Mouse (Mus musculus): Measurements from ENCODE around the gene Nlrp1b. TPM values are rescaled to one million over a fixed set of nuclear protein-coding genes. Genes with fewer than 3 reads are reported as not detected.

Gene Nlrp1b
- 0.09 TPM in 1 of 2 replicates, not detected in the other for polyA plus RNA-seq (2016; fragmentation: Nextera tagmentation; extraction: Ambion mirVana)

GRCm38 (mm10) chr11:71230684-71231480 lies at the start of gene Nlrp1b:
Gene Nlrp1b (minus strand): TSS chr11:71230733.
- Histone ChIP-seq H3K9me3 (no peaks in the 10 kb centered on the region), H3K4me1 (no peaks in the 10 kb centered on the region), H3K27ac (no peak within 1 kb of the TSS), H3K4me2 (replicated peaks) (no peak within 1 kb of the TSS), H3K27me3 (no peaks in the 10 kb centered on the region), H3K9ac (no peak within 1 kb of the TSS), H3K36me3 (no peaks in the 10 kb centered on the region), H3K4me3 (no peak within 1 kb of the TSS)
- WGBS: 67% methylated on average over 2 of the region's 2 CpGs
- no peak for ATAC-seq (ENCODE audit: insufficient number of reproducible peaks, insufficient read depth, low FRiP score, low TSS enrichment)

GRCm38 (mm10) chr11:71261036-71261435 lies 30.5 kb upstream of the Nlrp1b start:
- WGBS: 62% methylated on average over 3 of the region's 3 CpGs
- no peaks in the 10 kb centered on the region for H3K4me1 ChIP-seq
- H3K9ac ChIP-seq: no peak overlapping the region

GRCm38 (mm10) chr11:71251333-71251732 lies 20.8 kb upstream of the Nlrp1b start:
- Histone ChIP-seq H3K4me1 (no peaks in the 10 kb centered on the region), H3K27ac (no peak overlapping the region), H3K9ac (no peak overlapping the region), H3K9me3 (no peaks in the 10 kb centered on the region), H3K4me2 (replicated peaks) (no peak overlapping the region), H3K27me3 (no peaks in the 10 kb centered on the region), H3K36me3 (no peaks in the 10 kb centered on the region), H3K4me3 (no peak overlapping the region)
- ATAC-seq (ENCODE audit: insufficient number of reproducible peaks, insufficient read depth, low FRiP score, low TSS enrichment): no peak
- WGBS: 92% methylated on average over 5 of the region's 5 CpGs

More at GRCm38 (mm10) chr11:71261036-71261435, 30.5 kb upstream of the Nlrp1b start:
- Histone ChIP-seq H3K27ac (no peak overlapping the region), H3K4me3 (no peak overlapping the region), H3K36me3 (no peaks in the 10 kb centered on the region), H3K4me2 (replicated peaks) (no peak overlapping the region), H3K27me3 (no peaks in the 10 kb centered on the region), H3K9me3 (no peaks in the 10 kb centered on the region)
- no peak for ATAC-seq (ENCODE audit: insufficient number of reproducible peaks, insufficient read depth, low FRiP score, low TSS enrichment)

- H3K4me1 ChIP-seq: no peaks in the 10 kb centered on the region
- H3K4me3 ChIP-seq: no peak overlapping the region
- H3K27ac ChIP-seq: no peak overlapping the region
- H3K9ac ChIP-seq: no peak overlapping the region
- 72% methylated on average over 2 of the region's 2 CpGs for WGBS
- no peak overlapping the region for H3K4me2 ChIP-seq (replicated peaks)
- H3K27me3 ChIP-seq: no peaks in the 10 kb centered on the region
- no peaks in the 10 kb centered on the region for H3K36me3 ChIP-seq
- ATAC-seq (ENCODE audit: insufficient number of reproducible peaks, insufficient read depth, low FRiP score, low TSS enrichment): no peak
- no peaks in the 10 kb centered on the region for H3K9me3 ChIP-seq
Measured at GRCm38 (mm10) chr11:71224614-71225013, 5.9 kb downstream of the Nlrp1b start.

- no peak for ATAC-seq (ENCODE audit: insufficient number of reproducible peaks, insufficient read depth, low FRiP score, low TSS enrichment)
- Histone ChIP-seq H3K4me2 (replicated peaks) (no peak overlapping the region), H3K36me3 (no peaks in the 10 kb centered on the region), H3K9me3 (no peaks in the 10 kb centered on the region), H3K9ac (no peak overlapping the region), H3K4me3 (no peak overlapping the region), H3K27ac (no peak overlapping the region), H3K4me1 (no peaks in the 10 kb centered on the region), H3K27me3 (no peaks in the 10 kb centered on the region)
- WGBS: 84% methylated on average over 4 of the region's 4 CpGs
Measured at GRCm38 (mm10) chr11:71202703-71203102, 27.8 kb downstream of the Nlrp1b start.

- no peaks in the 10 kb centered on the region for H3K4me1 ChIP-seq
- 70% methylated on average over 2 of the region's 2 CpGs for WGBS
- H3K4me2 ChIP-seq (replicated peaks): no peak overlapping the region
- no peaks in the 10 kb centered on the region for H3K27me3 ChIP-seq
- no peak for ATAC-seq (ENCODE audit: insufficient number of reproducible peaks, insufficient read depth, low FRiP score, low TSS enrichment)
- H3K9me3 ChIP-seq: no peaks in the 10 kb centered on the region
- H3K36me3 ChIP-seq: no peaks in the 10 kb centered on the region
- H3K9ac ChIP-seq: no peak overlapping the region
- H3K4me3 ChIP-seq: no peak overlapping the region
- H3K27ac ChIP-seq: no peak overlapping the region
Measured at GRCm38 (mm10) chr11:71199349-71199748, 31.2 kb downstream of the Nlrp1b start.

GRCm38 (mm10) chr11:71169633-71170032 lies 60.9 kb downstream of the Nlrp1b start:
- Histone ChIP-seq H3K4me1 (no peaks in the 10 kb centered on the region), H3K4me3 (no peak overlapping the region), H3K27me3 (no peaks in the 10 kb centered on the region), H3K27ac (no peak overlapping the region), H3K36me3 (no peaks in the 10 kb centered on the region), H3K4me2 (replicated peaks) (no peak overlapping the region), H3K9me3 (no peaks in the 10 kb centered on the region), H3K9ac (no peak overlapping the region)
- WGBS: 63% methylated on average over 1 of the region's 1 CpGs
- no peak for ATAC-seq (ENCODE audit: insufficient number of reproducible peaks, insufficient read depth, low FRiP score, low TSS enrichment)

- H3K36me3 ChIP-seq: no peaks in the 10 kb centered on the region
- 68% methylated on average over 1 of the region's 1 CpGs for WGBS
- H3K4me3 ChIP-seq: no peak overlapping the region
Measured at GRCm38 (mm10) chr11:71164139-71164538, 66.4 kb downstream of the Nlrp1b start.

GRCm38 (mm10) chr11:71159439-71160136 lies 70.9 kb downstream of the Nlrp1b start:
- Histone ChIP-seq H3K4me2 (replicated peaks) (no peak overlapping the region), H3K4me1 (no peaks in the 10 kb centered on the region), H3K27me3 (no peaks in the 10 kb centered on the region), H3K9ac (no peak overlapping the region), H3K4me3 (no peak overlapping the region), H3K27ac (no peak overlapping the region), H3K9me3 (no peaks in the 10 kb centered on the region), H3K36me3 (no peaks in the 10 kb centered on the region)
- 77% methylated on average over 3 of the region's 3 CpGs for WGBS
- no peak for ATAC-seq (ENCODE audit: insufficient number of reproducible peaks, insufficient read depth, low FRiP score, low TSS enrichment)

More at GRCm38 (mm10) chr11:71164139-71164538, 66.4 kb downstream of the Nlrp1b start:
- Histone ChIP-seq H3K27me3 (no peaks in the 10 kb centered on the region), H3K4me2 (replicated peaks) (no peak overlapping the region), H3K9me3 (no peaks in the 10 kb centered on the region), H3K9ac (no peak overlapping the region), H3K4me1 (no peaks in the 10 kb centered on the region), H3K27ac (no peak overlapping the region)
- no peak for ATAC-seq (ENCODE audit: insufficient number of reproducible peaks, insufficient read depth, low FRiP score, low TSS enrichment)

- Histone ChIP-seq H3K4me1 (no peaks in the 10 kb centered on the region), H3K9me3 (no peaks in the 10 kb centered on the region), H3K9ac (no peak overlapping the region), H3K36me3 (no peaks in the 10 kb centered on the region), H3K27ac (no peak overlapping the region), H3K4me2 (replicated peaks) (no peak overlapping the region), H3K4me3 (no peak overlapping the region), H3K27me3 (no peaks in the 10 kb centered on the region)
- 76% methylated on average over 1 of the region's 1 CpGs for WGBS
- no peak for ATAC-seq (ENCODE audit: insufficient number of reproducible peaks, insufficient read depth, low FRiP score, low TSS enrichment)
Measured at GRCm38 (mm10) chr11:71155272-71155671, 75.3 kb downstream of the Nlrp1b start.

- Histone ChIP-seq H3K9me3 (no peaks in the 10 kb centered on the region), H3K9ac (no peak within 1 kb of the TSS), H3K4me3 (no peak within 1 kb of the TSS), H3K36me3 (no peaks in the 10 kb centered on the region), H3K27me3 (no peaks in the 10 kb centered on the region), H3K27ac (no peak within 1 kb of the TSS), H3K4me1 (no peaks in the 10 kb centered on the region), H3K4me2 (replicated peaks) (no peak within 1 kb of the TSS)
- 66% methylated on average over 3 of the region's 3 CpGs for WGBS
- ATAC-seq (ENCODE audit: insufficient number of reproducible peaks, insufficient read depth, low FRiP score, low TSS enrichment): no peak
Measured at GRCm38 (mm10) chr11:71144661-71145060, 85.9 kb downstream of the Nlrp1b start, which contains the start of gene Nlrp1a. Gene Nlrp1a (minus strand): TSS chr11:71144704.

- Histone ChIP-seq H3K9ac (no peak overlapping the region), H3K4me1 (no peaks in the 10 kb centered on the region), H3K4me2 (replicated peaks) (no peak overlapping the region), H3K36me3 (no peaks in the 10 kb centered on the region), H3K9me3 (no peaks in the 10 kb centered on the region), H3K27me3 (no peaks in the 10 kb centered on the region), H3K4me3 (no peak overlapping the region), H3K27ac (no peak overlapping the region)
- 89% methylated on average over 1 of the region's 1 CpGs for WGBS
- ATAC-seq (ENCODE audit: insufficient number of reproducible peaks, insufficient read depth, low FRiP score, low TSS enrichment): no peak
Measured at GRCm38 (mm10) chr11:71142031-71142430, 88.5 kb downstream of the Nlrp1b start.
